Mouse (Mus musculus) ES-Bruce4 (cell line): ENCODE data around the gene Zfp937. TPM values are rescaled to one million over a fixed set of nuclear protein-coding genes. Genes with fewer than 3 reads are reported as not detected.
A peak's percentile ranks its signal among the peaks of the same experiment; 100 is the strongest.
"Not testable (repeated sequence)": the region's sequence is repeated elsewhere in the genome, so short reads cannot be mapped to it uniquely, and the experiment has no call there.

ENCODE experiments used
- H3K27ac ChIP-seq: 2 replicates; pipeline ENCODE4 v1.5.1; 2012; ENCODE audit warnings: low read length, inconsistent platforms; ENCODE audit not compliant: insufficient read depth
- H3K27me3 ChIP-seq: 2 replicates; pipeline ENCODE4 v1.6.1; 2012; ENCODE audit warnings: mild to moderate bottlenecking, low read length, inconsistent platforms; ENCODE audit not compliant: control insufficient read depth, poor library complexity, insufficient read depth, severe bottlenecking
- H3K36me3 ChIP-seq: 2 replicates; pipeline ENCODE4 v1.6.1; 2012; ENCODE audit warnings: inconsistent platforms, mild to moderate bottlenecking, low read length, moderate library complexity; ENCODE audit not compliant: control insufficient read depth, poor library complexity, insufficient read depth, severe bottlenecking
- H3K4me1 ChIP-seq: one replicate; pipeline ENCODE4 v1.8.1; 2011; ENCODE audit warnings: low read length; ENCODE audit not compliant: control insufficient read depth, insufficient read depth
- H3K4me3 ChIP-seq: 2 replicates; pipeline ENCODE4 v1.5.1; 2011; ENCODE audit warnings: low read depth, mild to moderate bottlenecking, low read length
- H3K9ac ChIP-seq: 2 replicates; pipeline ENCODE4 v1.6.1; 2012; ENCODE audit warnings: low read depth, mild to moderate bottlenecking, inconsistent platforms; ENCODE audit not compliant: poor library complexity, severe bottlenecking
- H3K9me3 ChIP-seq: replicated peaks from 2 replicates; pipeline ENCODE4 v1.6.1; 2012; ENCODE audit warnings: mild to moderate bottlenecking, low read length, inconsistent platforms; ENCODE audit not compliant: control insufficient read depth, poor library complexity, insufficient read depth, severe bottlenecking
- CTCF ChIP-seq: IDR thresholded peaks from one replicate; pipeline ENCODE4 v1.8.1; 2011; ENCODE audit warnings: low read depth, low read length
- EP300 ChIP-seq: IDR thresholded peaks from 2 replicates; pipeline ENCODE4 v1.6.1; 2011; ENCODE audit warnings: low read depth, low read length; ENCODE audit not compliant: insufficient read depth
- POLR2A ChIP-seq: IDR thresholded peaks from one replicate; pipeline ENCODE4 v1.8.1; 2011; ENCODE audit warnings: low read length; ENCODE audit not compliant: insufficient read depth
- polyA plus RNA-seq: library from polyadenylated mRNA; stranded (reverse); fragments of >200 nt; gene quantifications from 2 replicates; pipeline ENCODE4 v1.2.4, GENCODE M21; 2011; ENCODE audit warnings: low read depth; ENCODE audit not compliant: missing spikeins, insufficient read depth, insufficient read length

The Zfp937 gene
- polyA plus RNA-seq, 1 experiment = 10.0 TPM

- no peak for TF ChIP-seq POLR2A
- TF ChIP-seq EP300 = no peak
- TF ChIP-seq CTCF = no peak
- H3K9me3 ChIP-seq = peaks cover 1% of the 10 kb centered on the region; the same call in 1 of the 2 replicates
- H3K9ac ChIP-seq = no peak overlapping the region
- no peaks in the 10 kb centered on the region for H3K4me1 ChIP-seq
- H3K27ac ChIP-seq = no peak overlapping the region
- H3K36me3 ChIP-seq = no peaks in the 10 kb centered on the region; the same call in 1 of the 2 replicates
- H3K27me3 ChIP-seq = no peaks in the 10 kb centered on the region
- H3K4me3 ChIP-seq = no peak overlapping the region
Measured at GRCm38 (mm10) chr2:150243211-150243610, 25.3 kb downstream of the Zfp937 start.

GRCm38 (mm10) chr2:150255491-150255890, 37.6 kb downstream of the Zfp937 start, which contains the start of gene Gm21994:
Gene Gm21994, minus strand, starts transcription at chr2:150255591.
- H3K4me1 ChIP-seq, H3K27ac ChIP-seq, H3K36me3 ChIP-seq, H3K27me3 ChIP-seq, H3K9me3 ChIP-seq, H3K4me3 ChIP-seq, H3K9ac ChIP-seq: not testable (repeated sequence)

GRCm38 (mm10) chr2:150256861-150257260, 39.0 kb downstream of the Zfp937 start:
- not testable (repeated sequence) for H3K4me1 ChIP-seq, H3K9ac ChIP-seq, H3K9me3 ChIP-seq, H3K27me3 ChIP-seq, H3K36me3 ChIP-seq
- Histone ChIP-seq H3K4me3 (peak overlapping the region; percentile 58), H3K27ac (peak overlapping the region; percentile 72)

DNA sequence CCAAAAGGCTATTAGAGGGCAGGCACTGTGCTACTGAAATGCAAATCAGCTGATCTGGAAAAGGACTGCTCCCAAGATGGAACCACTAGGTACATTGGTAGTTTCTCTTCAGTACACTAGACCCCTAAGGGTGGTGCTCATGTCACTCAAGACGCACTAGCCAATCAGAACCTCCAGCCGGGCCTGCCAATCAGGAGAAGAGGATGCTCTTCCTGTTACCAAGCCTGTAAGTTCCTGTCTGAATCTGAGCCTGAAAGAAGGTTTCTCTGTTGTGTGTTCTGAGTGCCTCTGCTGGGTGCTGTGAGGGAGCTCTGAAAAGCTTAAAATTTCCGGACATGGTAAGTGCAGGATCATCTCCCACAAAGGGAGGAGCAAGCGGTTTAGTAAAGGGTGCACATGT, 39.4 kb downstream of the Zfp937 start, which contains the start of gene Gm14124:
Gm14124 (plus strand) TSS at position 227 of the 400 bp plus-strand sequence.
- not testable (repeated sequence) for H3K36me3 ChIP-seq, H3K9ac ChIP-seq, H3K9me3 ChIP-seq, H3K4me1 ChIP-seq, H3K27me3 ChIP-seq
- Histone ChIP-seq H3K4me3 (peak within 1 kb of the TSS; percentile 99), H3K27ac (peak within 1 kb of the TSS; percentile 72)

Other genes starting within 250 kb of the Zfp937 start
- gene Zfp120, start 81.4 kb upstream of the Zfp937 start, polyA plus RNA-seq = 7.7 and 8.4 TPM in 2 replicates
- not detected in 2 replicates for gene Gm10770, start 38.4 kb upstream of the Zfp937 start, polyA plus RNA-seq
- gene Gm14139, start 36.3 kb upstream of the Zfp937 start, polyA plus RNA-seq = 14.2 and 16.1 TPM in 2 replicates
- gene Gm21994, start 37.5 kb downstream of the Zfp937 start, polyA plus RNA-seq = 17.5 and 20.9 TPM in 2 replicates
- 13.8 and 14.8 TPM in 2 replicates for gene Gm14124, start 39.4 kb downstream of the Zfp937 start, polyA plus RNA-seq
- gene Gm10130, start 105.6 kb downstream of the Zfp937 start, polyA plus RNA-seq = 10.3 and 13.5 TPM in 2 replicates
- gene 3300002I08Rik, start 144.7 kb downstream of the Zfp937 start, polyA plus RNA-seq = 7.8 and 9.0 TPM in 2 replicates
- gene Zfp442, start 233.4 kb downstream of the Zfp937 start, polyA plus RNA-seq = 8.1 TPM in 2 replicates